Mouse (Mus musculus) stomach, embryonic 15.5 days (tissue): Measurements from ENCODE around the gene Snapc4. TPM values are rescaled to one million over a fixed set of nuclear protein-coding genes. Genes with fewer than 3 reads are reported as not detected.

Experiments
- ATAC-seq: fragments of 200-750 bp; cut with Nextera tagmentation; 2 replicates; pipeline ENCODE4 v1.8.0; 2017; ENCODE audit warnings: low read depth, moderate number of reproducible peaks, moderate TSS enrichment; ENCODE audit not compliant: insufficient read depth, low FRiP score
- H3K27ac ChIP-seq: fragments of 300-500 bp; sonication (generic); 2 replicates; pipeline ENCODE4 v1.5.1; 2015; ENCODE audit warnings: mild to moderate bottlenecking, inconsistent platforms
- H3K27me3 ChIP-seq: fragments of 300-500 bp; sonication (generic); replicated peaks from 2 replicates; pipeline ENCODE4 v1.6.1; 2015; ENCODE audit warnings: inconsistent platforms
- H3K36me3 ChIP-seq: fragments of 300-500 bp; sonication (generic); 2 replicates; pipeline ENCODE4 v1.6.1; 2015; ENCODE audit warnings: inconsistent platforms
- H3K4me1 ChIP-seq: fragments of 300-500 bp; sonication (generic); 2 replicates; pipeline ENCODE4 v1.6.1; 2015; ENCODE audit warnings: inconsistent platforms
- H3K4me2 ChIP-seq: fragments of 300-500 bp; sonication (generic); 2 replicates; pipeline ENCODE4 v1.6.1; 2015; ENCODE audit warnings: mild to moderate bottlenecking, inconsistent platforms
- H3K4me3 ChIP-seq: fragments of 300-500 bp; sonication (generic); replicated peaks from 2 replicates; pipeline ENCODE4 v1.5.1; 2015; ENCODE audit warnings: inconsistent platforms
- H3K9ac ChIP-seq: fragments of 300-500 bp; sonication (generic); 2 replicates; pipeline ENCODE4 v1.6.1; 2015; ENCODE audit warnings: inconsistent platforms
- H3K9me3 ChIP-seq: fragments of 300-500 bp; sonication (generic); 2 replicates; pipeline ENCODE4 v1.6.1; 2016; ENCODE audit warnings: inconsistent platforms
- WGBS: fragments of 180-500 bp; shearing (Covaris S2); methylation state at CpG from one replicate; pipeline ENCODE4 v1.1.7; 2015; 5-methylcytosine and 5-hydroxymethylcytosine counted together
- polyA plus RNA-seq: library from polyadenylated mRNA; unstranded; fragments of >200 nt; fragmentation: Nextera tagmentation; extraction: Ambion mirVana; gene quantifications from 2 replicates; pipeline ENCODE4 v1.2.1, GENCODE M21; 2015

The Snapc4 gene
- polyA plus RNA-seq, 1 experiment from 2014 or later = 23.5 TPM

DNA sequence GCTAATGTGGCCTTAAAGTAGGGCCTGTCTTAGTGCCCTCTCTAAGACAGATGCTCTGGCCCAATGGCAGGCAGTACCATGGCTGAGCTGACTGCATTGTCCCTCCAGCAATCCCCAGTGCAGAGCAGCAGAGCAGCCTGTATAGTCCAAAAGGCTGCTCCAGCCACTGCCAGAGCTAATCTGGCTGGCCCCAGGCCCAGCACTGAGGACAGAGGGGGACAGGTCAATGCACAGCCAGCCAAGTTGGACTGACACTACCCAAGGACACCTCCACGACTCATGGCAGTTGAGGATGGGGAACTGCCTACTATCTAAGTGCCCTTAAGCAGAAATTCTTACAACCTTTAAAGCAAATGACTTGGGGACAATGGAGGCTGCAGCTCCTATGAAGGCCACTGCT, 11.9 kb downstream of the Snapc4 start:
- Histone ChIP-seq H3K4me2 (no peak overlapping the region), H3K36me3 (peaks cover 72% of the 10 kb centered on the region), H3K4me1 (no peaks in the 10 kb centered on the region), H3K27me3 (no peaks in the 10 kb centered on the region), H3K4me3 (no peak overlapping the region), H3K27ac (no peak overlapping the region), H3K9ac (no peak overlapping the region), H3K9me3 (no peaks in the 10 kb centered on the region)
- no peak for ATAC-seq
- 65% methylated on average over 1 of the region's 1 CpGs for WGBS

DNA sequence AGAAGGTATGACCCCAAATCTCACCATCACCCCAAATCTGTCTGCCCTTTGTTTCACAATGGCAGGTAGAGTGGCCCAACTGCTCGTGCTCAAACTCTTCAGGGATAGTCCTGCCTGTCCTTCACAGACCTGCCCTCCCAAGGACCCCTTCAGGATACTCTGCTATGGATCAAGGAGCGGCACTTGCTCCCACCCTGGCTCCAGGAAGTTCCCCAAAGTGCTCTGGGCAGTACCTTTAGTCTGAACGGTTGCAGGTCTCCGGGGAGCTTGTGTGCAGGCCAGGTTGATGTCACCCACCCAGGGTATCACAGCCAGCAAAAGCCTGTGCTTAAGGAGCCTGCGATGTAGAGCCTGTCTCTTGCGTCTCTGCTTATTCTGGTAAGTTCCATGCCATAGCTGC, 12.5 kb downstream of the Snapc4 start:
- H3K4me1 ChIP-seq = no peaks in the 10 kb centered on the region
- H3K4me3 ChIP-seq = no peak overlapping the region
- H3K9ac ChIP-seq = no peak overlapping the region
- H3K27ac ChIP-seq = no peak overlapping the region
- no peaks in the 10 kb centered on the region for H3K9me3 ChIP-seq
- ATAC-seq = no peak
- no peak overlapping the region for H3K4me2 ChIP-seq
- 90% methylated on average over 6 of the region's 6 CpGs for WGBS
- H3K27me3 ChIP-seq = no peaks in the 10 kb centered on the region
- H3K36me3 ChIP-seq = peaks cover 66% of the 10 kb centered on the region

DNA sequence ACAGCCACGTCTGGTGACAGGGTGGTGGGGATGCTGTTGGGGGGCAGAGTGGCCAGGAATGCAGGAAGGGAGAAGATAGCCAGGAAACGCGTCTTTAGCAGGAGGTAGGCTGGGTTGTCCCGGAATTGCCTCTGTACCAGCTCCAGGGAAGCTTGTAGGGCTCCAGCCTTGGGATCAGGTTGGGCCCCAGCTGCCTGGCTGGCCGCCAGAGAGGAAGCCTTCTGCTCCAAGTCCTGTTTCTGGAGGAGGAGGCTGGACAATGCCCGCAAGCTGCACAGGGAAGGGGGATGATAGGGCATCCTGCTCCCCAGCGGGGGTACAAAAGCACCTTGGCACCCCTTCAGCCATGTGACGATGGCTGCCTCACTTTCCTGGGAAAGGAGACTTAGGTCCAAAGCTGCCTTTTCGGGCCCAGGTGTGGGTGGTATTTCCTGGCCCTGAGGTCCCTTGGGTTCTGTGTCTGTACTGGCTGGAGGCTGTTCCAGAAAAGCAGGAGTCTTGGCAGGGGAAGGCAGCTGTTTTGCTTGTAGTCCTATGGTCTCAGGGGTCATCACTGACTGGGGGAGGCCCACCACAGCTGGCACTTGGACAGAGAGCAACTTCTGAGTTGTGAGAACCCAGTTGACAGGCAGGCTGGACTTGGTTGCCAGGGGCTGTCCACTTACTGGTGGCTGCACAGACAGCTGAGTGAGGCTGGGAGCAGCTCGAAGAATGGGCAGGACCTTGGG, 15.6 kb downstream of the Snapc4 start:
- Histone ChIP-seq H3K27me3 (no peaks in the 10 kb centered on the region), H3K4me2 (no peak overlapping the region), H3K9ac (no peak overlapping the region), H3K4me1 (no peaks in the 10 kb centered on the region), H3K4me3 (no peak overlapping the region), H3K9me3 (no peaks in the 10 kb centered on the region), H3K27ac (peak overlapping the region; percentile 31; the same call in 1 of the 2 replicates), H3K36me3 (peaks cover 49% of the 10 kb centered on the region)
- WGBS = 77% methylated on average over 10 of the region's 10 CpGs
- no peak for ATAC-seq

DNA sequence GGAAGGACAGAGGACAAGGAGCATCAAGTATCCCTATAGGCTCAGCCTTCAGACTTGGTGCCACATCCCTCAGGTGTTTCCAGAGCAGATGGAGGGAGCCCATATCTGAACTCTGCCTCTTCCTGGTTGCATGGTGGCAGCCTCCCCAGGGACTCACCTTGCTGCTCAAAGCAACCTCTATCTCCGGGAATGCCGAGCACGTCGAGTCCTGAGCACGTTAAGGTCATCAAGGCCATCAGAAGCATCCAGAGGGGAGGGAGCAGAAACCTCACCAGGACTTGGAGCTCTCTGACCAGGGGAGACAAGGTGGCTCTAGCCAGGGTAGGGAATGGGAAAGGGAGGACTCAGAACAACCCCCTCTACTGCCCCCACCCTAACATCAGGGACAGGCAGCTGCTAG, 17.0 kb downstream of the Snapc4 start:
- Histone ChIP-seq H3K9me3 (no peaks in the 10 kb centered on the region), H3K4me3 (no peak overlapping the region), H3K36me3 (peaks cover 35% of the 10 kb centered on the region), H3K4me2 (no peak overlapping the region), H3K4me1 (no peaks in the 10 kb centered on the region), H3K9ac (no peak overlapping the region), H3K27me3 (no peaks in the 10 kb centered on the region), H3K27ac (no peak overlapping the region)
- 54% methylated on average over 5 of the region's 5 CpGs for whole genome bisulfite sequencing
- no peak for ATAC-seq

DNA sequence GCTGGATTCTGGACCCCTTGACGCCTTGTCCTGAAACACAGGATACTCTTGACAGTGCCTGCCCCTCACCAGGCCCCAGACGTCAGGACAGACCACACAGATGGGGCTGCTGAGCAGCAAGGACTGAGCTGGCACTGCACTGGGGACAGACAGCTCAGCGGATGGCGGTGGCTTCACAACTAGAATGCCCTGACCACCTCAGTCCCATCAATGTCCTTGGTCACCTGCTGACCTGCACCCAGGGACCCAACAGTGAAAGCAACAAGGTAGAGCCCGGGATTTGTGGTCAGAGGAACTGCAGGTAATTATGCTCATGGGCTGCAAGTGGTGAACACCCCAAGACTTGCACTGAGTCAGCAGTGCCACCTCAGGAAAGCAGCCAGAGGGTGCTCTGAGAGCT, 17.5 kb downstream of the Snapc4 start:
- Histone ChIP-seq H3K4me2 (no peak overlapping the region), H3K9ac (no peak overlapping the region), H3K36me3 (peaks cover 31% of the 10 kb centered on the region), H3K4me1 (no peaks in the 10 kb centered on the region), H3K4me3 (no peak overlapping the region), H3K27ac (no peak overlapping the region), H3K27me3 (no peaks in the 10 kb centered on the region), H3K9me3 (no peaks in the 10 kb centered on the region)
- 85% methylated on average over 5 of the region's 5 CpGs for WGBS
- no peak for ATAC-seq

DNA sequence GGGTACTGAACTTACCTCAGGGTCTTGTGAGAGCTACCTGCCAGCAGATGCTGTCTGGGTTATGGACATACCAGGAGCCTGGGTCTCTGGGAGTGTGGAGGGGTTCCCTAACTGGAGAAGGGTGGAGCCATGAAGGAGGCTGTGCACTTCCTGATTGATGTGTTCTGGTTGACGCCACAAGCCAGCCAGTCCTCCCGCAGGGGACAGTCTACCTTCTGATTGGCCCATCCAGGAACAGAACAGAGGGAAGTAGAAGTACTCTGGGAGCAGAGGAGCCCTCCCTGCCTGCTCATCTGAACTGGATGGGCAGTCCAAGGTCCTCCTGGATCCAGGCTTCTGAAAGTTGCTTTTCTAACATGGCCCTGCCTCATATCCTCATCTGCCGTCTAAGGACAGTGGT, 19.7 kb downstream of the Snapc4 start, which contains the start of gene Card9:
Card9 (minus strand) TSS at position 147 of the 400 bp plus-strand sequence.
- Histone ChIP-seq H3K4me2 (no peak within 1 kb of the TSS), H3K27ac (no peak within 1 kb of the TSS), H3K4me1 (no peaks in the 10 kb centered on the region), H3K27me3 (no peaks in the 10 kb centered on the region), H3K4me3 (0 out of 2 replicates have a peak within 1 kb of the TSS, but pooled peaks have one; percentile 3), H3K9me3 (no peaks in the 10 kb centered on the region), H3K9ac (no peak within 1 kb of the TSS), H3K36me3 (peaks cover 10% of the 10 kb centered on the region; the same call in 1 of the 2 replicates)
- ATAC-seq = peak; percentile 4; the same call in 1 of the 2 replicates
- 41% methylated on average over 3 of the region's 3 CpGs for WGBS

DNA sequence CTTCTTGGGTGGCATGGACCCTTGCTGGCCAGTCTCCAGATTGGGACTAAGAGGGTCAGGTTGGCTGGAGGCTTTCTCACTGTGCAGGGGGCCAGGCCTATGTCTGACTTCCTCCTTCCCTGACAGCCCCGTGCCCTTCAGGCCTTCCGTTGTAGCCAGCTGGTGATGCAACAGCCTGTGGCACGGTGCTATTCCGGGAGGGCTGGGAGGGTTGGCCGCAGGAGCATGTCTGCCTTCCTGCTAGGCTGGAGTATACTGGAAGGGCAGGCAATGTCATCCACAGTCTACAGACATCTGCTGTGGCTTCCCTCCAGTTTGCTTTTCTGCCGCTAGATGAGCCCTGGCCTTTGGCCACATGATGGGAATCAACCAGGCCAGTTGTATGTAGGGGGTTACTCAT, 20.5 kb downstream of the Snapc4 start:
- no peak for ATAC-seq
- H3K27me3 ChIP-seq = no peaks in the 10 kb centered on the region
- H3K4me2 ChIP-seq = no peak overlapping the region
- H3K9ac ChIP-seq = no peak overlapping the region
- no peak overlapping the region for H3K27ac ChIP-seq
- no peaks in the 10 kb centered on the region for H3K9me3 ChIP-seq
- H3K4me3 ChIP-seq = 0 out of 2 replicates have a peak overlapping the region, but pooled peaks have one; percentile 3
- peaks cover 8% of the 10 kb centered on the region; the same call in 1 of the 2 replicates for H3K36me3 ChIP-seq
- 87% methylated on average over 6 of the region's 6 CpGs for WGBS
- no peaks in the 10 kb centered on the region for H3K4me1 ChIP-seq

DNA sequence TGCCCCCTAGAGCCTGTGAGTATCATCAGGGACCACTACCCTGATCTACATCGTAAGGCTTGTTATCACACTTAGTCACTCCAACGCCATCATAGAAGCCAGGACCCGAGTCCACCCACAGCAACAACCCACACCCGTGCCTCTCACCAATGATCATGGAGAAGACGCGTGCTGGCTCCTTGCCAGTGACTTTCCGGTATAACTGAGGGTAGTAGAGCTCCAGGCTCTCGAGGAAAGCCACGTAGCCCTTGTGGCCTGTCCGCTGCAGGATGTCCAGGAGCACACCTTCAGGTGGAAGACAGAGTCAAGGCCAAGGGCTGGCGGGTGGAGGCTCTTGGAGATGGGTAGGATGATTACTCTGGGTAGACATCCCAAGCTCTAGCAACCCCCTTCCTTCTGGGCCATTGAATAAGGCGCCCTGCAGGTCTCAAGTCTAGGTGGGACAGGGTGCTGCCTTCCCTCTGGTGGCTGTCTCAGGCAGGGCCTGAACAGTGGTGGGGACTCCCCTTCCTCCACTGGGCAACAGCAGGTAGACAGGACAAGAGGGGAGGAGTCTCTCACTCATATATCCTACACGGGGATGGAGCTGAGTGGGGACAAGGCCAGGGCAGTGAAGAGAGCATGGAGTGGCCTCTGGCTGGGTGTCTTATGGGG, 21.7 kb downstream of the Snapc4 start:
- ATAC-seq = 0 out of 2 replicates have a peak, but pooled peaks have one; percentile 11
- Histone ChIP-seq H3K4me3 (no peak overlapping the region), H3K9ac (no peak overlapping the region), H3K9me3 (no peaks in the 10 kb centered on the region), H3K4me2 (no peak overlapping the region), H3K4me1 (no peaks in the 10 kb centered on the region), H3K27me3 (no peaks in the 10 kb centered on the region), H3K36me3 (no peaks in the 10 kb centered on the region), H3K27ac (no peak overlapping the region)
- 85% methylated on average over 13 of the region's 13 CpGs for WGBS

DNA sequence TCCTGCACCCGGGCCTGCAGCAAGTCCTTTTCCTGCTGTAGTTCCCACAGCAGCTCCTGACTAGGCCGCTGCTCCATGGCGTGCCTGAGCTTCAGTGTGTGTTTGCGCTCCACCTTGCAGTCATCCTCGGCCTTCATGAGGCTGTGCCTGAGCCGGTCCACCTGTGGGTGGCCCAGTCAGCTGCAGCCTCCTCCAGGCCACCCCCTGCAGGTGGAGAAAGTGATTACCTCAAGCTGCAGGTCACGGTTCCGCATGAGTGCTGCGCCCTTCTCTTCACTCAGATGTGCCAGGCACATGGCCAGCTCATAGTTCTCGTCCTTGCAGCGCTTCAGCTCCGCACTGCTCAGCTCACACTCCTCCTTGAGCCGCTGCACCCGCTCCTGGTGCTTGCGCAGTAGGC, 23.0 kb downstream of the Snapc4 start:
- 54% methylated on average over 15 of the region's 15 CpGs for WGBS
- no peaks in the 10 kb centered on the region for H3K9me3 ChIP-seq
- H3K9ac ChIP-seq = no peak overlapping the region
- H3K36me3 ChIP-seq = no peaks in the 10 kb centered on the region
- H3K27ac ChIP-seq = no peak overlapping the region
- peak; percentile 30; the same call in 1 of the 2 replicates for ATAC-seq
- no peaks in the 10 kb centered on the region for H3K27me3 ChIP-seq
- no peak overlapping the region for H3K4me3 ChIP-seq
- H3K4me1 ChIP-seq = no peaks in the 10 kb centered on the region; the same call in 1 of the 2 replicates
- no peak overlapping the region for H3K4me2 ChIP-seq

DNA sequence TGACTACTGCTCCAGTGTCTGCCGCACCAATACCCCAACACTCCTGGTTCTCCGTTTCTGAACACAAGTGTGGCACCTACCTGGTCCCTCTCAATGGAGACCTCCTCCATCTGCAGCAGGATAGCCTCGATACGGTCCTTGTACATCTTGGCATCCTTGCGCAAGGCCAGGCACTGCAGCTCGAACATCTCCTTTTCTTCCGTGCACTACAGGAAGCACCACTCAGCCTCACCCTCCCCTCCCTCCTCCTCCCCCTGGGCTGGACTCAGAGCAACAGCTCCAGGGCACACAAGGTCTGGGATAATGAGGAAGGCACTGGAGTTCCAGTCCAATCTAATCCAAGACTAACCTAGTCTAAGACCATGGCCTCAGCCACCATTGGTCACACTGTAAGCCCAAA, 23.8 kb downstream of the Snapc4 start:
- Histone ChIP-seq H3K27me3 (no peaks in the 10 kb centered on the region), H3K9ac (no peak overlapping the region), H3K4me1 (no peaks in the 10 kb centered on the region; the same call in 1 of the 2 replicates), H3K4me2 (no peak overlapping the region), H3K4me3 (no peak overlapping the region), H3K36me3 (no peaks in the 10 kb centered on the region), H3K9me3 (no peaks in the 10 kb centered on the region), H3K27ac (no peak overlapping the region)
- 75% methylated on average over 7 of the region's 7 CpGs for WGBS
- no peak for ATAC-seq

DNA sequence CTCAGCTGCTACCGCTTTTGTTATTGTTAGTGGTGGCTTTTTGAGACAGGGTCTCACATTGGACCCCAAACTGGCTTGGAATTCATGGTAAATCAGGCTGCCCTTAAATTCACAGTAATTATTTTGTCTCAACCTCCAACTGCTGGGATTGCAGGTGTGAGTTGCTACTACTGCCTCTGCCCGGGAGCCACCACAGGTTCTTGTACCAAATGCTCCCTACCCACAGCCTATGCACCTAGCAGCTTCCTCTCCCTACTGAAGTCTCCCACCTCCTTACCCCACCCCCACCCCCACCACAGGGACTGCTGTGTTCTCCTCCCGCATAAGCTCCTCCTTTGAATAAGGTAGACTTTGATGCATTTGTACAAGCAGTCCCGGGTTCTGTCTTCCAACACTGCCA, 24.2 kb downstream of the Snapc4 start:
- no peaks in the 10 kb centered on the region for H3K9me3 ChIP-seq
- 84% methylated on average over 4 of the region's 4 CpGs for WGBS
- no peaks in the 10 kb centered on the region for H3K36me3 ChIP-seq
- no peak overlapping the region for H3K4me2 ChIP-seq
- H3K9ac ChIP-seq = no peak overlapping the region
- ATAC-seq = no peak
- peaks cover 2% of the 10 kb centered on the region; the same call in 1 of the 2 replicates for H3K4me1 ChIP-seq
- no peak overlapping the region for H3K4me3 ChIP-seq
- H3K27ac ChIP-seq = no peak overlapping the region
- no peaks in the 10 kb centered on the region for H3K27me3 ChIP-seq

DNA sequence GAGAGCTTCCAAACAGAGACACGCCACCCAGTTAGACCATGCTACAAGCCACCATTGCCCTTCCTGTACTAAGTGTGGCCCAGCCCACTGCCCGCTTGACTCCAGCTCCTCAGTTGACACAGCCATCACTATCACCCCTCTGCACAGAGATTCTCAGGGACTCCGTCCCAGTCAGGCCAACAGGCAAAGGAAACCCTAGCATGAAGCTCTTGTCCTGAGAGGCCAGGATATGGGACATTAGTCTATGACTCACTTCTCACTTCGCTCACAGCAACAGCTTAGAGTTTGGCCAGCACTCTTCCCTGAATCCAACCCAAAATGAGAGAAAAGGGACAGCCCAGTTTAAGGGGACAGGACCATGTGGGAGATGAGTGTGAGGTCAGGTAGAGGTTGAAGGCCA, 26.1 kb downstream of the Snapc4 start:
- Histone ChIP-seq H3K36me3 (no peaks in the 10 kb centered on the region), H3K9ac (no peak overlapping the region), H3K27me3 (no peaks in the 10 kb centered on the region), H3K27ac (no peak overlapping the region), H3K4me2 (no peak overlapping the region), H3K4me3 (no peak overlapping the region), H3K4me1 (peaks cover 10% of the 10 kb centered on the region), H3K9me3 (no peaks in the 10 kb centered on the region)
- 86% methylated on average over 4 of the region's 4 CpGs for WGBS
- no peak for ATAC-seq
